Mouse (Mus musculus) neural tube, postnatal 0 days (tissue): ENCODE measurements around the gene Aip. TPM values are rescaled to one million over a fixed set of nuclear protein-coding genes. Genes with fewer than 3 reads are reported as not detected.

Source experiments
- polyA plus RNA-seq: library from polyadenylated mRNA; unstranded; fragments of >200 nt; fragmentation: Nextera tagmentation; extraction: Ambion mirVana; gene quantifications from 2 replicates; pipeline ENCODE4 v1.2.1, GENCODE M21; 2015

The Aip gene
- polyA plus RNA-seq, result 103 and 106 TPM in 2 replicates

GRCm38 (mm10) chr19:4125741-4126696, at the start of gene Aip:
TSS of gene Aip (minus strand) at chr19:4125858.

GRCm38 (mm10) chr19:4162646-4163542, 37.2 kb upstream of the Aip start, which contains the start of gene Rps6kb2:
TSS of gene Rps6kb2 (minus strand) at chr19:4163354.

GRCm38 (mm10) chr19:4153232-4153654, 27.6 kb upstream of the Aip start, which contains the start of gene Ptprcap:
TSS of gene Ptprcap (plus strand) at chr19:4153604.

GRCm38 (mm10) chr19:4148491-4148806, 22.8 kb upstream of the Aip start, which contains the start of gene Coro1b:
TSS of gene Coro1b (plus strand) at chr19:4148619.

GRCm38 (mm10) chr19:4143759-4144268, 18.2 kb upstream of the Aip start, which contains the start of gene Cabp4:
TSS of gene Cabp4 (minus strand) at chr19:4144033.

GRCm38 (mm10) chr19:4139446-4139845, 13.8 kb upstream of the Aip start, which contains the start of gene Gpr152:
TSS of gene Gpr152 (plus strand) at chr19:4139787.

GRCm38 (mm10) chr19:4099837-4100717, 25.6 kb downstream of the Aip start, which contains the start of gene Pitpnm1:
TSS of gene Pitpnm1 (plus strand) at chr19:4099998.

GRCm38 (mm10) chr19:4096642-4097440, 28.8 kb downstream of the Aip start, which contains the start of gene Cdk2ap2:
TSS of gene Cdk2ap2 (plus strand) at chr19:4097182.

GRCm38 (mm10) chr19:4081394-4081793, 44.3 kb downstream of the Aip start, which contains the start of gene Cabp2:
TSS of gene Cabp2 (plus strand) at chr19:4081578.

Other genes starting within 250 kb of the Aip start
- 19.2 and 21.3 TPM in 2 replicates for gene Tcirg1, start 218.7 kb downstream of the Aip start, polyA plus RNA-seq
- gene Ndufs8, start 213.1 kb downstream of the Aip start, polyA plus RNA-seq, result 418 and 427 TPM in 2 replicates
- gene Aldh3b1, start 196.1 kb downstream of the Aip start, polyA plus RNA-seq, result 5.1 and 5.3 TPM in 2 replicates
- gene Unc93b1, start 190.7 kb downstream of the Aip start, polyA plus RNA-seq, result 18.9 and 23.6 TPM in 2 replicates
- gene Aldh3b3, start 167.2 kb downstream of the Aip start, polyA plus RNA-seq, result not detected in 2 replicates
- gene Aldh3b2, start 153.5 kb downstream of the Aip start, polyA plus RNA-seq, result 0.45 TPM in 2 replicates
- gene Acy3, start 139.3 kb downstream of the Aip start, polyA plus RNA-seq, result 4.4 and 5.1 TPM in 2 replicates
- gene Tbx10, start 133.1 kb downstream of the Aip start, polyA plus RNA-seq, result 0.12 TPM in 1 of 2 replicates, not detected in the other
- 26.9 and 27.1 TPM in 2 replicates for gene Nudt8, start 125.3 kb downstream of the Aip start, polyA plus RNA-seq
- 2.2 and 2.6 TPM in 2 replicates for gene Gm49405, start 125.2 kb downstream of the Aip start, polyA plus RNA-seq
- 3.2 TPM in 2 replicates for gene Doc2g, start 122.5 kb downstream of the Aip start, polyA plus RNA-seq
- 281 and 291 TPM in 2 replicates for gene Ndufv1, start 113.1 kb downstream of the Aip start, polyA plus RNA-seq
- gene Gstp1, start 87.9 kb downstream of the Aip start, polyA plus RNA-seq, result 590 and 603 TPM in 2 replicates
- 0.48 and 2.7 TPM in 2 replicates for gene Gstp2, start 79.8 kb downstream of the Aip start, polyA plus RNA-seq
- not detected in 2 replicates for gene Gstp3, start 66.3 kb downstream of the Aip start, polyA plus RNA-seq
- gene Cabp2, start 44.3 kb downstream of the Aip start, polyA plus RNA-seq, result not detected in 2 replicates
- gene Cdk2ap2, start 28.7 kb downstream of the Aip start, polyA plus RNA-seq, result 74.2 and 77.2 TPM in 2 replicates
- gene Pitpnm1, start 25.9 kb downstream of the Aip start, polyA plus RNA-seq, result 90.8 and 110 TPM in 2 replicates
- not detected in 2 replicates for gene Gpr152, start 13.9 kb upstream of the Aip start, polyA plus RNA-seq
- gene Cabp4, start 18.2 kb upstream of the Aip start, polyA plus RNA-seq, result 0.26 and 0.76 TPM in 2 replicates
- gene Coro1b, start 22.8 kb upstream of the Aip start, polyA plus RNA-seq, result 94.3 and 112 TPM in 2 replicates
- 0.70 TPM in 1 of 2 replicates, not detected in the other for gene Ptprcap, start 27.7 kb upstream of the Aip start, polyA plus RNA-seq
- gene Rps6kb2, start 37.5 kb upstream of the Aip start, polyA plus RNA-seq, result 41.9 and 53.4 TPM in 2 replicates
- gene Carns1, start 49.6 kb upstream of the Aip start, polyA plus RNA-seq, result 6.2 and 6.6 TPM in 2 replicates
- gene Tbc1d10c, start 65.4 kb upstream of the Aip start, polyA plus RNA-seq, result 1.2 and 1.6 TPM in 2 replicates
- gene Ppp1ca, start 66.2 kb upstream of the Aip start, polyA plus RNA-seq, result 572 and 576 TPM in 2 replicates
- gene Rad9a, start 75.8 kb upstream of the Aip start, polyA plus RNA-seq, result 14.9 and 15.7 TPM in 2 replicates
- 1.2 and 1.3 TPM in 2 replicates for gene Clcf1, start 88.4 kb upstream of the Aip start, polyA plus RNA-seq
- not detected in 2 replicates for gene AC109138.7, start 88.5 kb upstream of the Aip start, polyA plus RNA-seq
- 32.9 and 33.0 TPM in 2 replicates for gene Pold4, start 106.0 kb upstream of the Aip start, polyA plus RNA-seq
- 18.8 and 24.1 TPM in 2 replicates for gene Ssh3, start 143.3 kb upstream of the Aip start, polyA plus RNA-seq
- gene Ankrd13d, start 157.3 kb upstream of the Aip start, polyA plus RNA-seq, result 85.0 and 93.2 TPM in 2 replicates
- gene Grk2, start 180.4 kb upstream of the Aip start, polyA plus RNA-seq, result 37.0 and 46.2 TPM in 2 replicates